Mouse (Mus musculus) midbrain, embryonic 10.5 days (tissue): ENCODE measurements around the gene Ube2n. TPM values are rescaled to one million over a fixed set of nuclear protein-coding genes. Genes with fewer than 3 reads are reported as not detected.
A peak's percentile ranks its signal among the peaks of the same experiment; 100 is the strongest.

Experiments
- DNase-seq: peaks from one replicate; pipeline ENCODE4 v3.0.0-alpha.2; 2017; ENCODE audit warnings: low spot score
- H3K27ac ChIP-seq: fragments of 300-500 bp; sonication (generic); replicated peaks from 2 replicates; pipeline ENCODE4 v1.5.1; 2016; ENCODE audit warnings: mild to moderate bottlenecking
- H3K27me3 ChIP-seq: fragments of 300-500 bp; sonication (generic); 2 replicates; pipeline ENCODE4 v1.6.1; 2016; ENCODE audit warnings: low read depth, mild to moderate bottlenecking; ENCODE audit not compliant: poor library complexity, severe bottlenecking
- H3K36me3 ChIP-seq: fragments of 300-500 bp; sonication (generic); 2 replicates; pipeline ENCODE4 v1.6.1; 2016; ENCODE audit warnings: mild to moderate bottlenecking, moderate library complexity
- H3K4me1 ChIP-seq: fragments of 300-500 bp; sonication (generic); 2 replicates; pipeline ENCODE4 v1.6.1; 2016
- H3K4me3 ChIP-seq: fragments of 300-500 bp; sonication (generic); 2 replicates; pipeline ENCODE4 v1.5.1; 2016; ENCODE audit warnings: mild to moderate bottlenecking, moderate library complexity
- H3K9me3 ChIP-seq: fragments of 300-500 bp; sonication (generic); replicated peaks from 2 replicates; pipeline ENCODE4 v1.6.1; 2016; ENCODE audit warnings: mild to moderate bottlenecking
- WGBS: fragments of 180-500 bp; shearing (Covaris S2); methylation state at CpG from one replicate; pipeline ENCODE4 v1.1.7; 2016; 5-methylcytosine and 5-hydroxymethylcytosine counted together
- polyA plus RNA-seq: library from polyadenylated mRNA; unstranded; fragments of >200 nt; fragmentation: Nextera tagmentation; extraction: Ambion mirVana; gene quantifications from 2 replicates; pipeline ENCODE4 v1.2.1, GENCODE M21; 2016

Gene Ube2n
- polyA plus RNA-seq, 1 experiment from 2014 or later, result 483 TPM

- no peak overlapping the region for H3K27ac ChIP-seq
- H3K27me3 ChIP-seq, result no peaks in the 10 kb centered on the region
- DNase-seq, result no peak
- H3K4me3 ChIP-seq, result no peak overlapping the region
- peaks cover 16% of the 10 kb centered on the region for H3K4me1 ChIP-seq
- WGBS, result 66% methylated on average over 1 of the region's 1 CpGs
- no peaks in the 10 kb centered on the region for H3K9me3 ChIP-seq
- H3K36me3 ChIP-seq, result no peaks in the 10 kb centered on the region; the same call in 1 of the 2 replicates
Measured at GRCm38 (mm10) chr10:95504341-95504740, 10.6 kb upstream of the Ube2n start.

GRCm38 (mm10) chr10:95508126-95508525, 6.8 kb upstream of the Ube2n start:
- Histone ChIP-seq H3K4me3 (no peak overlapping the region), H3K4me1 (no peaks in the 10 kb centered on the region), H3K27ac (no peak overlapping the region), H3K9me3 (no peaks in the 10 kb centered on the region), H3K36me3 (no peaks in the 10 kb centered on the region), H3K27me3 (no peaks in the 10 kb centered on the region)
- WGBS, result 87% methylated on average over 8 of the region's 8 CpGs
- no peak for DNase-seq

GRCm38 (mm10) chr10:95508793-95509192, 6.2 kb upstream of the Ube2n start:
- no peaks in the 10 kb centered on the region for H3K27me3 ChIP-seq
- H3K27ac ChIP-seq, result no peak overlapping the region
- no peak overlapping the region for H3K4me3 ChIP-seq
- no peaks in the 10 kb centered on the region for H3K36me3 ChIP-seq
- H3K4me1 ChIP-seq, result peaks cover 3% of the 10 kb centered on the region
- H3K9me3 ChIP-seq, result no peaks in the 10 kb centered on the region
- WGBS, result 83% methylated on average over 6 of the region's 6 CpGs
- DNase-seq, result no peak

GRCm38 (mm10) chr10:95509263-95509662, 5.7 kb upstream of the Ube2n start:
- Histone ChIP-seq H3K36me3 (no peaks in the 10 kb centered on the region), H3K4me3 (no peak overlapping the region), H3K27me3 (no peaks in the 10 kb centered on the region), H3K4me1 (peaks cover 8% of the 10 kb centered on the region), H3K27ac (no peak overlapping the region), H3K9me3 (no peaks in the 10 kb centered on the region)
- 86% methylated on average over 3 of the region's 3 CpGs for WGBS
- no peak for DNase-seq

DNA sequence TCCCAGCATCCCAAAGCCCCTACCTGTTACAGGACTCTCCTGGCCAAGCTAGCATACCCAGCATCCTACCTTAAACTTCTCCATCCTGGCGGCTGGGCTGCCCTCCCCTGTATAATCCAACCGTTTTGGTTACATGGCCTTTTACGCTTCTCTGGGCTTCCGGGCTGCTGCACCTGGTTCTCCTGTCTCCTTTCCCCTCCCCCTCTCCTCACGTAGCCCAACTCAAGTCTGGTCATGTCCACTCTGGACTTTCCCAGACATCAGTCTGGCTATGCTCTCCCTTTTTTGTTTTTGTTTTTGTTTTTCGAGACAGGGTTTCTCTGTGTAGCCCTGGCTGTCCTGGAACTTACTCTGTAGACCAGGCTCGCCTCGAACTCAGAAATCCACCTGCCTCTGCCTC, 2.3 kb upstream of the Ube2n start:
- 82% methylated on average over 8 of the region's 8 CpGs for WGBS
- H3K36me3 ChIP-seq, result peaks cover 2% of the 10 kb centered on the region
- no peak overlapping the region for H3K27ac ChIP-seq
- H3K27me3 ChIP-seq, result no peaks in the 10 kb centered on the region
- no peaks in the 10 kb centered on the region for H3K9me3 ChIP-seq
- no peak overlapping the region for H3K4me3 ChIP-seq
- peaks cover 19% of the 10 kb centered on the region for H3K4me1 ChIP-seq
- DNase-seq, result no peak

- H3K36me3 ChIP-seq, result peaks cover 10% of the 10 kb centered on the region
- peak overlapping the region; percentile 100 for H3K4me3 ChIP-seq
- peak overlapping the region; percentile 97 for H3K27ac ChIP-seq
- WGBS, result 33% methylated on average over 15 of the region's 15 CpGs
- H3K4me1 ChIP-seq, result peaks cover 21% of the 10 kb centered on the region
- no peaks in the 10 kb centered on the region for H3K27me3 ChIP-seq
- no peaks in the 10 kb centered on the region for H3K9me3 ChIP-seq
- no peak for DNase-seq
Measured at GRCm38 (mm10) chr10:95513768-95514556, 983 bp upstream of the Ube2n start.

- Histone ChIP-seq H3K9me3 (no peaks in the 10 kb centered on the region), H3K27me3 (no peaks in the 10 kb centered on the region), H3K27ac (peak overlapping the region; percentile 97), H3K4me1 (peaks cover 21% of the 10 kb centered on the region), H3K36me3 (peaks cover 24% of the 10 kb centered on the region), H3K4me3 (peak overlapping the region; percentile 100)
- no peak for DNase-seq
- under 1% methylated on average over 67 of the region's 80 CpGs for WGBS
Measured at GRCm38 (mm10) chr10:95515293-95515931, 467 bp downstream of the Ube2n start.

- Histone ChIP-seq H3K27me3 (no peaks in the 10 kb centered on the region), H3K9me3 (peaks cover 5% of the 10 kb centered on the region; the same call in 1 of the 2 replicates), H3K4me3 (no peak overlapping the region), H3K36me3 (peaks cover 45% of the 10 kb centered on the region), H3K27ac (no peak overlapping the region), H3K4me1 (peaks cover 21% of the 10 kb centered on the region)
- DNase-seq, result no peak
- WGBS, result 93% methylated on average over 6 of the region's 6 CpGs
Measured at GRCm38 (mm10) chr10:95517656-95518055, 2.7 kb downstream of the Ube2n start.

GRCm38 (mm10) chr10:95525037-95525675, 10.2 kb downstream of the Ube2n start:
- Histone ChIP-seq H3K36me3 (peaks cover 30% of the 10 kb centered on the region), H3K27ac (no peak overlapping the region), H3K27me3 (no peaks in the 10 kb centered on the region), H3K9me3 (peaks cover 5% of the 10 kb centered on the region; the same call in 1 of the 2 replicates), H3K4me3 (no peak overlapping the region), H3K4me1 (peaks cover 4% of the 10 kb centered on the region; the same call in 1 of the 2 replicates)
- 92% methylated on average over 6 of the region's 6 CpGs for WGBS
- DNase-seq, result no peak

DNA sequence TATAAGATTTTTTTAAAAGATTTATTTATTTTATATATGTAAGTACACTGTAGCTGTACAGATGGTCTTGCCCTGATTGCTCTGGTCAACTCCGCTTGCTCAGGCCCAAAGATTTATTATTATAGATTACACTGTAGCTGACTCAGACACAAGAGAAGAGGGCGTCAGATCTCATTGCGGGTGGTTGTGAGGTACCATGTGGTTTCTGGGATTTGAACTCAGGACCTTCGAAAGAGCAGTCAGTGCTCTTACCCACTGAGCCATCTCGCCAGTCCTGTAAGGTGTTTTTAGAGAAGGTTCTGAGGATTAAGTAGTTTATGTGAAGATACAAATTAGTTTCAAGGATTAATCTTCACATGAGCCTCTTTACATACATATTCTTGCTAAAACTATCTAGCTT, 10.9 kb downstream of the Ube2n start:
- H3K4me1 ChIP-seq, result peaks cover 9% of the 10 kb centered on the region; the same call in 1 of the 2 replicates
- no peaks in the 10 kb centered on the region for H3K27me3 ChIP-seq
- no peak for DNase-seq
- H3K36me3 ChIP-seq, result peaks cover 22% of the 10 kb centered on the region
- WGBS, result 95% methylated on average over 5 of the region's 5 CpGs
- peaks cover 5% of the 10 kb centered on the region; the same call in 1 of the 2 replicates for H3K9me3 ChIP-seq
- no peak overlapping the region for H3K27ac ChIP-seq
- H3K4me3 ChIP-seq, result no peak overlapping the region

DNA sequence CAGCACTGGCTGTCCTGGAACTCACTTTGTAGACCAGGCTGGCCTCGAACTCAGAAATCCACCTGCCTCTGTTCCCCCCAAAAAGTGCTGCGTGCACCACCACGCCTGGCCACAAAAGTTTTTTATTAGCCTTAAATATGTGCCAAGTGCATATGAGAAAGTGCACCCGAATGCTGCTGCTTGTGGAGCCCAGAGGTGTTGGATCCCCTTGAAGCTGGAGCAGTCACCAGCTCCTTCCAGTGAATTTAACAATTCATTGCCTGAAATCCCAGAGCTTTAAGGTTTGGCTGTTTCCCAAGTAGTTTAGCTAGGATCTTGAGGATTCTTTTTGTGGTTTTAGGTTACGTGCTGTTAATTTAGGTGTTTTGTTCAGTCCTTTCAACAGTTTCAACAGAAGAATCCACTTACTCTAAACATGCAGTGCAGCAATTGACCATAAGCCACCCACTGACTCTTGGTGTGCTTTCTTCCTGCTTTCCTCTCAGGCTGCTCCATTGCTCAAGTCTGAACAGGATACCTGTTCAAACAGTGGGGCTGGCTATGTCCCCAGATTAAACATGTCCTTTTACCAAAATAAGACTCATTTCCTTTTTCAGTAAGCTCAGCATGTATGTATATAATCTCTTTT, 11.7 kb downstream of the Ube2n start:
- Histone ChIP-seq H3K9me3 (peaks cover 3% of the 10 kb centered on the region; the same call in 1 of the 2 replicates), H3K4me3 (no peak overlapping the region), H3K4me1 (peaks cover 9% of the 10 kb centered on the region; the same call in 1 of the 2 replicates), H3K27ac (no peak overlapping the region), H3K27me3 (no peaks in the 10 kb centered on the region), H3K36me3 (peaks cover 17% of the 10 kb centered on the region)
- WGBS, result 93% methylated on average over 5 of the region's 5 CpGs
- DNase-seq, result no peak

DNA sequence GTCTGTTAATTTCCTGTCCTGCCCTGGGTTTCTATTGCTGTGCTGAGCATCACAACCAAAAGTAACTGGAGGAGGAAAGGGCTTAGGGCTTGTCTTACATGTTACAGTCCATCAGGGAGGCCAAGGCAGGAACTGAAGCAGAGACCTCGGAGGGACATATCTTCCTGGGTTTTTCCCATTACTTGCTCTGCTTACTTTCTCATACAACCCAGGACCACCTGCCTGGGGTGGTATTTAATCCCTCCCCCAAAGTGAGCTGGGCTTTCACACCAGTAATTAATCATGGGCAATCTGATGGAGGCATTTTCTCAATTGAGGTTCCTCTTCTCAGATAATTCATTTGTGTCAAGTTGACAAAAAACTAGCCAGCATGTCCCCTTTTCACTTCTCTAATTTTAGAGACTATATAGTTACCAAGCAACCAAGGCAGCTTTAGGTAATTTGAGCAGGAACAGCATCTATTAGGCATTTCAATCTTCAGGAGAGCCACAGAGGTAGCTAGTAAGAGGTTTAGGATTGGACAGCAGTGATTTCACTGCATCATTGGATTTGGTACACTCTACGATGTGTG, 15.7 kb downstream of the Ube2n start:
- no peak overlapping the region for H3K27ac ChIP-seq
- no peak overlapping the region for H3K4me3 ChIP-seq
- no peaks in the 10 kb centered on the region for H3K9me3 ChIP-seq
- no peak for DNase-seq
- 0 out of 2 replicates have a peak, but pooled peaks cover 3% of the 10 kb centered on the region for H3K36me3 ChIP-seq
- peaks cover 9% of the 10 kb centered on the region; the same call in 1 of the 2 replicates for H3K4me1 ChIP-seq
- no peaks in the 10 kb centered on the region for H3K27me3 ChIP-seq
- WGBS, result 87% methylated on average over 2 of the region's 2 CpGs
